In the genomic region with DNA sequence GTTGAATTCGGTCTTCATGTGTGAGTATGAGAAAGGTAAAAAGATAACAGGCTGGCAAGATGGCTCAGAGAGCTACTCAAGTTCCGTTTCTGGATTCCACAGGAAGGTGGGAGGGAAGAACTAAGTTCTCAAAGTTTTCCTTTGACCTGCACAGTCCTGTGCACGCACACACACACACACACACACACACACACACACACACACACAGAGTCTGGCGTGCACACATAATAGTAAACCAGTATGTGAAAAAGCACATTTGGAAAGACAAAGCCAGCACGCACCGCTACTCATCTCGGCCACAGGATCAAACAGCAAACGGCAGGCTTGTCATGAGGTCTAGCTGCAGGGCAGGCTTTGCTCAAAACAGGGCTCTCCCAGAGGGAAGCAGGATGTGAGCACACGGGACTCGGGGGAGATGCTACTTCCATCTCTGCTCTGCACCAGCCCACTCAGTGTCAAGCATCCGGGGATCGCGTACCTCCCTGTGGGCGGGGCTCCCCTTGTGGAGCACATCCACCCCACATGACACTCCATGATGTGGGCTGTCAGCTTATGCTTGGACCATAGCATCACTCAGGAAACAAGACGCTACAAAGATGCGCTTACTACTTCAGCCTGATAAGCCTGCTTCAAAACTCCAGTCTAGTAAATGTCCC, we compare ENCODE assay signal across 9 mouse cellular contexts. TPM values are rescaled to one million over a fixed set of nuclear protein-coding genes. Genes with fewer than 3 reads are reported as not detected.
DNase-seq lines count a peak whose midpoint lies in the region; ATAC-seq lines count a peak whose summit lies in the region.
"Had no signal": no experiment of that assay in that cellular context is flagged by ENCODE, and none has a peak within 500 bp of the region (broad histone marks: within the 10 kb centered on the region; RNA-seq: fewer than 3 reads in every experiment).

No protein-coding gene starts in this region.

- intact Hi-C loops in heart, postnatal 36 days (cut with DNase I) = loop anchor here (2.0 kb wide), 1 partner anchor 15 kb away; no protein-coding TSS in a partner anchor

- H3K27me3 ChIP-seq in forebrain, embryonic 14.5 days (replicated peaks; ENCODE audit: control insufficient read depth, insufficient read depth, low read length) = no peaks in the 10 kb centered on the region
- H3K27me3 ChIP-seq: limb, embryonic 13.5 days had no signal

- no peaks in the 10 kb centered on the region for H3K4me1 ChIP-seq in forebrain, embryonic 14.5 days (ENCODE audit: control insufficient read depth, insufficient read depth, low read length)
- H3K4me1 ChIP-seq: limb, embryonic 13.5 days had no signal

- no peaks in the 10 kb centered on the region for H3K36me3 ChIP-seq in forebrain, embryonic 14.5 days (ENCODE audit: control insufficient read depth, insufficient read depth, low read length)
- H3K36me3 ChIP-seq: limb, embryonic 13.5 days had no signal

- no peak overlapping the region for H3K4me3 ChIP-seq in forebrain, embryonic 14.5 days (ENCODE audit: low read depth, low read length)
- H3K4me3 ChIP-seq: limb, embryonic 13.5 days had no signal

- DNase-seq in brain, adult 2 months (ENCODE audit: low read depth, low spot score) = peak; percentile 86
- DNase-seq in forebrain, embryonic 14.5 days (ENCODE audit: low spot score) = peak; percentile 51
- DNase-seq in heart, postnatal 36 days = peak; percentile 68 to 69
- peak; percentile 58 to 82 for DNase-seq in kidney, postnatal 25 days
- DNase-seq in lung, postnatal 10 days = peak; percentile 87
- peak; percentile 17 for DNase-seq in right cerebral cortex, postnatal 14 days
- DNase-seq in ovary, postnatal 10 days (ENCODE audit: low spot score) = no peak

- H3K4me2 ChIP-seq in forebrain, embryonic 14.5 days (ENCODE audit: low read length) = peak overlapping the region; percentile 30
- H3K4me2 ChIP-seq: limb, embryonic 13.5 days had no signal

- peak overlapping the region; percentile 38; the same call in 1 of the 2 replicates for H3K9ac ChIP-seq in forebrain, embryonic 14.5 days (ENCODE audit: low read length)
- H3K9ac ChIP-seq: limb, embryonic 13.5 days had no signal

- H3K9me3 ChIP-seq in forebrain, embryonic 14.5 days (replicated peaks; ENCODE audit: control insufficient read depth, low read length) = no peaks in the 10 kb centered on the region
- H3K9me3 ChIP-seq: limb, embryonic 13.5 days had no signal

- WGBS in forebrain, embryonic 14.5 days = 55% methylated on average over 16 of the region's 16 CpGs

- peak; percentile 90 for ATAC-seq in CD4-positive, CD25-positive, alpha-beta regulatory T cell, adult 4 months
- ATAC-seq in forebrain, embryonic 14.5 days = peak; percentile 86

- no peak overlapping the region for H3K27ac ChIP-seq in forebrain, embryonic 14.5 days (ENCODE audit: low read depth, low read length)
- H3K27ac ChIP-seq: limb, embryonic 13.5 days had no signal

RNA-seq across cellular contexts. Expression of a gene that starts 50.9 kb away (rescaled TPM):
- 1 to 10 TPM in 1 of 2 experiments, under 1 TPM in 1; 0.29 to 1.6 TPM for polyA plus RNA-seq in CD4-positive, CD25-positive, alpha-beta regulatory T cell, adult 4 months (2017; shearing (Covaris generic))
- polyA plus RNA-seq in forebrain, embryonic 14.5 days (2014; fragmentation: Nextera tagmentation; extraction: Ambion mirVana) = 2.5 and 2.9 TPM in 2 replicates
- total RNA-seq in heart, postnatal 36 days (2021) = 100 to 1,000 TPM; 121 to 141 TPM
